In the genomic region with DNA sequence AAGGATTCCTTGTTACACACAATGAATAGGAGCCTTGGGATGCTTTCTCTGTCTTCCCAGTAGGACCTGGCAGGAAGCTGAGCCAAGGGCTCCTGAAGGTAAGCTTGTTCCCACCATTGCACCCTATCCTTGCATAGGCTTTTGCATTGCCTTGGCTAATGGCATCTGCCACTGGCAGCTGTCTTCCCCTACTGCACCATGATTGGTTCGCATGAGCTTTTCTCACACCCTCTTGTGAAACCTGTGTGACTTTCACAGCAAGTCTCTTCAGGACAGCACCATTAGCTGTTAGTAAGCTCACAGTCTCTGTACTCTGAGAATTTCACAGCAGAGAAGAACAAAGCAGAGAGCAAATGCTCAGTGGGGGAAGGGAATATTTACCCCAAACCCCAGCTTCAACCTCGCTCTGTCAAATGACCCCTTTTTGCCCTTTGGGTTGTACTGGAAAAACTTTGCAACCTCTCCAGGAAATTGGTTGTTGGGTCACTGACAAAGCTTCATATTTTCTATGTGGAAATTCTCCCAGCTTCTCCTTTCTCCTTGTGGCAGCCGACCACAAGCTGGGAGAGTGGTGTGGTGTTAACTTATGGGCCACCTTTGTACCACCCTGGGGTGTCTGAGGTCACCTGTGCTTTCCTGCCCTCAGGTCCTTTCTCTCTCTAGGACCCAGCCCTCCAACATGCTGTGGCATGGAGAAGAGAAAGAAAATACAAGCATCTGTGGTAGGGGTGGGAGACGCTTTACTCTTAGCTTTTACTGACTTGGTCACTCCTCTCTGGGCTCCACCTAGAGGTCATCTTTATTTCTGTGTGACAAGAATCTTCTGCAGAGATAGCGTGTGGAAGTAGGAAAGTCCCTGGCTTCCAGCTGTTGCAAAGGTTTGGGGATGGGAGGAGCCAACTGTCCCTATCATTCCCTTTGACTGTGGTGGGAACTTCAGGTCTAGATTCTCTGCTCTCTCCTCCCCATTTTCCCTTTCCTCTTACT, we compare ENCODE assay signal across 9 mouse cellular contexts. TPM values are rescaled to one million over a fixed set of nuclear protein-coding genes. Genes with fewer than 3 reads are reported as not detected.
DNase-seq lines count a peak whose midpoint lies in the region; ATAC-seq lines count a peak whose summit lies in the region.
"Had no signal": no experiment of that assay in that cellular context is flagged by ENCODE, and none has a peak within 500 bp of the region (broad histone marks: within the 10 kb centered on the region; RNA-seq: fewer than 3 reads in every experiment).

No protein-coding gene starts in this region.

- H3K36me3 ChIP-seq in heart, embryonic 15.5 days: no peaks in the 10 kb centered on the region
- H3K36me3 ChIP-seq in lung, embryonic 15.5 days: no peaks in the 10 kb centered on the region
- H3K36me3 ChIP-seq: limb, embryonic 15.5 days had no signal

- no peak overlapping the region for H3K9ac ChIP-seq in heart, embryonic 15.5 days
- no peak overlapping the region for H3K9ac ChIP-seq in lung, embryonic 15.5 days
- H3K9ac ChIP-seq: limb, embryonic 15.5 days had no signal

- H3K4me2 ChIP-seq in heart, embryonic 15.5 days: peak overlapping the region; percentile 57; the same call in 1 of the 2 replicates
- peak overlapping the region; percentile 33; the same call in 1 of the 2 replicates for H3K4me2 ChIP-seq in lung, embryonic 15.5 days

- no peaks in the 10 kb centered on the region for H3K9me3 ChIP-seq in heart, embryonic 15.5 days (replicated peaks)
- no peaks in the 10 kb centered on the region for H3K9me3 ChIP-seq in lung, embryonic 15.5 days
- H3K9me3 ChIP-seq: limb, embryonic 15.5 days had no signal

- WGBS in heart, embryonic 15.5 days: 20% methylated on average over 5 of the region's 5 CpGs
- 31% methylated on average over 5 of the region's 5 CpGs for whole genome bisulfite sequencing in lung, embryonic 15.5 days

- 0 out of 2 replicates have a peak, but pooled peaks cover 4% of the 10 kb centered on the region for H3K4me1 ChIP-seq in heart, embryonic 15.5 days (replicated peaks)
- 0 out of 2 replicates have a peak, but pooled peaks cover 2% of the 10 kb centered on the region for H3K4me1 ChIP-seq in lung, embryonic 15.5 days

- no peak for DNase-seq in heart, adult 8-10 months (ENCODE audit: low spot score)
- no peak for DNase-seq in lung, postnatal 14 days
- DNase-seq in testis, postnatal 14 days (ENCODE audit: low spot score): no peak
- no peak for DNase-seq in right cerebral cortex, postnatal 4 days

- H3K4me3 ChIP-seq in heart, embryonic 15.5 days: no peak overlapping the region
- H3K4me3 ChIP-seq in lung, embryonic 15.5 days: no peak overlapping the region
- H3K4me3 ChIP-seq: limb, embryonic 15.5 days had no signal

- peaks cover 4% of the 10 kb centered on the region; the same call in 1 of the 2 replicates for H3K27me3 ChIP-seq in heart, embryonic 15.5 days
- H3K27me3 ChIP-seq in lung, embryonic 15.5 days: no peaks in the 10 kb centered on the region; the same call in 1 of the 2 replicates

- no peak overlapping the region for H3K27ac ChIP-seq in heart, embryonic 15.5 days
- no peak overlapping the region for H3K27ac ChIP-seq in lung, embryonic 15.5 days
- H3K27ac ChIP-seq: limb, embryonic 15.5 days had no signal

- ATAC-seq in heart, embryonic 15.5 days (replicated peaks; ENCODE audit: insufficient number of reproducible peaks, insufficient read depth, low FRiP score, low read depth): no peak
- ATAC-seq in lung, embryonic 15.5 days (ENCODE audit: borderline replicate concordance, extremely low read depth, low FRiP score, low TSS enrichment): no peak
- ATAC-seq in common myeloid progenitor, adult 5-6 weeks (replicated peaks; ENCODE audit: low read depth, poor library complexity, severe bottlenecking): peak; percentile 46
- ATAC-seq in megakaryocyte progenitor cell, adult 5-6 weeks (replicated peaks; ENCODE audit: poor library complexity): peak; percentile 72

RNA-seq across cellular contexts. Expression of gene Kcns3, which starts 26.8 kb away (rescaled TPM):
- 0.47 and 1.0 TPM in 2 replicates for polyA plus RNA-seq in heart, embryonic 15.5 days (2015; fragmentation: Nextera tagmentation; extraction: Ambion mirVana)
- total RNA-seq in heart, adult 8-10 months (2022): 1 to 10 TPM in 2 of 4 experiments, under 1 TPM in 2; 0.78 to 1.1 (median 1.0) TPM
- polyA plus RNA-seq in lung, embryonic 15.5 days (2015; fragmentation: Nextera tagmentation; extraction: Ambion mirVana): 6.3 and 7.8 TPM in 2 replicates
- not detected in 2 replicates for total RNA-seq in common myeloid progenitor, adult 5-6 weeks (2017)
- not detected in 2 replicates for total RNA-seq in megakaryocyte progenitor cell, adult 5-6 weeks (2015)
- total RNA-seq in megakaryocyte progenitor cell, adult 5-6 weeks (2017): not detected in 2 replicates

RNA-seq across cellular contexts. Expression of gene Msgn1, which starts 31.1 kb away (rescaled TPM):
- not detected in 2 replicates for polyA plus RNA-seq in heart, embryonic 15.5 days (2015; fragmentation: Nextera tagmentation; extraction: Ambion mirVana)
- not detected for total RNA-seq in heart, adult 8-10 months (2022)
- polyA plus RNA-seq in lung, embryonic 15.5 days (2015; fragmentation: Nextera tagmentation; extraction: Ambion mirVana): not detected in 2 replicates
- not detected in 2 replicates for total RNA-seq in common myeloid progenitor, adult 5-6 weeks (2017)
- total RNA-seq in megakaryocyte progenitor cell, adult 5-6 weeks (2015): not detected in 2 replicates
- total RNA-seq in megakaryocyte progenitor cell, adult 5-6 weeks (2017): 0.71 TPM in 1 of 2 replicates, not detected in the other
- polyA plus RNA-seq: limb, embryonic 15.5 days had no signal

Comparison
In these comparisons a context has a peak if more than half of its experiments do, and no peak if none do; other contexts are left out.
1. ATAC-seq: peak in common myeloid progenitor, adult 5-6 weeks (single experiment) and megakaryocyte progenitor cell, adult 5-6 weeks (single experiment); none in heart, embryonic 15.5 days (single experiment) and lung, embryonic 15.5 days (single experiment).